Mouse (Mus musculus): ENCODE measurements around the gene Usp6nl. TPM values are rescaled to one million over a fixed set of nuclear protein-coding genes. Genes with fewer than 3 reads are reported as not detected.
A peak's percentile ranks its signal among the peaks of the same experiment; 100 is the strongest.

Usp6nl gene
- polyA plus RNA-seq, 1 experiment from 2014 or later: 12.2 TPM

- Histone ChIP-seq H3K27me3 (ENCODE audit: control insufficient read depth, insufficient read depth, low read length) (no peaks in the 10 kb centered on the region), H3K27ac (ENCODE audit: low read depth, low read length) (no peak overlapping the region), H3K4me1 (ENCODE audit: control insufficient read depth, insufficient read depth, low read length) (no peaks in the 10 kb centered on the region), H3K9ac (ENCODE audit: low read length) (no peak overlapping the region), H3K4me3 (ENCODE audit: low read depth, low read length) (no peak overlapping the region), H3K4me2 (ENCODE audit: low read depth) (no peak overlapping the region), H3K9me3 (ENCODE audit: control insufficient read depth, low read length) (no peaks in the 10 kb centered on the region), H3K36me3 (ENCODE audit: control insufficient read depth, insufficient read depth, low read length) (no peaks in the 10 kb centered on the region)
- no peak for DNase-seq (ENCODE audit: low spot score)
- WGBS: 84% methylated on average over 7 of the region's 7 CpGs
- ATAC-seq (ENCODE audit: insufficient read depth, low FRiP score, low TSS enrichment): no peak
These were observed 132.6 kb downstream of the Usp6nl start for GRCm38 (mm10) chr2:6454941-6455516.

GRCm38 (mm10) chr2:6459282-6460047 is 137.0 kb downstream of the Usp6nl start:
- no peaks in the 10 kb centered on the region for H3K9me3 ChIP-seq (ENCODE audit: control insufficient read depth, low read length)
- H3K27ac ChIP-seq (ENCODE audit: low read depth, low read length): no peak overlapping the region
- H3K9ac ChIP-seq (ENCODE audit: low read length): no peak overlapping the region
- no peak overlapping the region for H3K4me2 ChIP-seq (ENCODE audit: low read depth)
- H3K4me1 ChIP-seq (ENCODE audit: control insufficient read depth, insufficient read depth, low read length): no peaks in the 10 kb centered on the region
- H3K36me3 ChIP-seq (ENCODE audit: control insufficient read depth, insufficient read depth, low read length): no peaks in the 10 kb centered on the region
- no peaks in the 10 kb centered on the region for H3K27me3 ChIP-seq (ENCODE audit: control insufficient read depth, insufficient read depth, low read length)
- DNase-seq (ENCODE audit: low spot score) (no peak), ATAC-seq (ENCODE audit: insufficient read depth, low FRiP score, low TSS enrichment) (no peak)
- no peak overlapping the region for H3K4me3 ChIP-seq (ENCODE audit: low read depth, low read length)
- 32% methylated on average over 13 of the region's 13 CpGs for WGBS

GRCm38 (mm10) chr2:6462306-6462705 is 139.8 kb downstream of the Usp6nl start:
- H3K36me3 ChIP-seq (ENCODE audit: control insufficient read depth, insufficient read depth, low read length): no peaks in the 10 kb centered on the region
- H3K27ac ChIP-seq (ENCODE audit: low read depth, low read length): no peak overlapping the region
- no peak overlapping the region for H3K4me2 ChIP-seq (ENCODE audit: low read depth)
- DNase-seq (ENCODE audit: low spot score) (no peak), ATAC-seq (ENCODE audit: insufficient read depth, low FRiP score, low TSS enrichment) (no peak)
- no peaks in the 10 kb centered on the region for H3K9me3 ChIP-seq (ENCODE audit: control insufficient read depth, low read length)
- H3K4me3 ChIP-seq (ENCODE audit: low read depth, low read length): no peak overlapping the region
- H3K27me3 ChIP-seq (ENCODE audit: control insufficient read depth, insufficient read depth, low read length): no peaks in the 10 kb centered on the region
- no peak overlapping the region for H3K9ac ChIP-seq (ENCODE audit: low read length)
- no peaks in the 10 kb centered on the region for H3K4me1 ChIP-seq (ENCODE audit: control insufficient read depth, insufficient read depth, low read length)
- 93% methylated on average over 3 of the region's 3 CpGs for WGBS

GRCm38 (mm10) chr2:6463772-6464661 is 141.6 kb downstream of the Usp6nl start:
- H3K9me3 ChIP-seq (ENCODE audit: control insufficient read depth, low read length): no peaks in the 10 kb centered on the region
- no peaks in the 10 kb centered on the region for H3K4me1 ChIP-seq (ENCODE audit: control insufficient read depth, insufficient read depth, low read length)
- no peak overlapping the region for H3K27ac ChIP-seq (ENCODE audit: low read depth, low read length)
- H3K4me3 ChIP-seq (ENCODE audit: low read depth, low read length): no peak overlapping the region
- 72% methylated on average over 10 of the region's 10 CpGs for WGBS
- ATAC-seq (ENCODE audit: insufficient read depth, low FRiP score, low TSS enrichment) (peak; percentile 49; the same call in 1 of the 2 replicates), DNase-seq (ENCODE audit: low spot score) (no peak)
- H3K4me2 ChIP-seq (ENCODE audit: low read depth): no peak overlapping the region
- H3K9ac ChIP-seq (ENCODE audit: low read length): no peak overlapping the region
- no peaks in the 10 kb centered on the region for H3K27me3 ChIP-seq (ENCODE audit: control insufficient read depth, insufficient read depth, low read length)
- no peaks in the 10 kb centered on the region for H3K36me3 ChIP-seq (ENCODE audit: control insufficient read depth, insufficient read depth, low read length)

GRCm38 (mm10) chr2:6466396-6466795 is 143.9 kb downstream of the Usp6nl start:
- H3K9ac ChIP-seq (ENCODE audit: low read length): no peak overlapping the region
- 84% methylated on average over 6 of the region's 6 CpGs for WGBS
- no peak overlapping the region for H3K4me2 ChIP-seq (ENCODE audit: low read depth)
- H3K36me3 ChIP-seq (ENCODE audit: control insufficient read depth, insufficient read depth, low read length): no peaks in the 10 kb centered on the region
- no peak for ATAC-seq (ENCODE audit: insufficient read depth, low FRiP score, low TSS enrichment)
- no peak overlapping the region for H3K4me3 ChIP-seq (ENCODE audit: low read depth, low read length)
- H3K9me3 ChIP-seq (ENCODE audit: control insufficient read depth, low read length): no peaks in the 10 kb centered on the region
- DNase-seq (ENCODE audit: low spot score): no peak
- H3K27ac ChIP-seq (ENCODE audit: low read depth, low read length): no peak overlapping the region
- H3K4me1 ChIP-seq (ENCODE audit: control insufficient read depth, insufficient read depth, low read length): peaks cover 3% of the 10 kb centered on the region; the same call in 1 of the 2 replicates
- H3K27me3 ChIP-seq (ENCODE audit: control insufficient read depth, insufficient read depth, low read length): no peaks in the 10 kb centered on the region; the same call in 1 of the 2 replicates

GRCm38 (mm10) chr2:6467318-6467717 is 144.9 kb downstream of the Usp6nl start:
- no peaks in the 10 kb centered on the region for H3K9me3 ChIP-seq (ENCODE audit: control insufficient read depth, low read length)
- H3K27ac ChIP-seq (ENCODE audit: low read depth, low read length): no peak overlapping the region
- DNase-seq (ENCODE audit: low spot score) (no peak), ATAC-seq (ENCODE audit: insufficient read depth, low FRiP score, low TSS enrichment) (no peak)
- no peak overlapping the region for H3K4me3 ChIP-seq (ENCODE audit: low read depth, low read length)
- H3K36me3 ChIP-seq (ENCODE audit: control insufficient read depth, insufficient read depth, low read length): no peaks in the 10 kb centered on the region
- WGBS: 96% methylated on average over 3 of the region's 3 CpGs
- H3K4me1 ChIP-seq (ENCODE audit: control insufficient read depth, insufficient read depth, low read length): peaks cover 3% of the 10 kb centered on the region; the same call in 1 of the 2 replicates
- H3K27me3 ChIP-seq (ENCODE audit: control insufficient read depth, insufficient read depth, low read length): no peaks in the 10 kb centered on the region; the same call in 1 of the 2 replicates
- H3K4me2 ChIP-seq (ENCODE audit: low read depth): no peak overlapping the region
- no peak overlapping the region for H3K9ac ChIP-seq (ENCODE audit: low read length)

- H3K36me3 ChIP-seq (ENCODE audit: control insufficient read depth, insufficient read depth, low read length): no peaks in the 10 kb centered on the region
- H3K4me2 ChIP-seq (ENCODE audit: low read depth): no peak overlapping the region
- peaks cover 3% of the 10 kb centered on the region; the same call in 1 of the 2 replicates for H3K4me1 ChIP-seq (ENCODE audit: control insufficient read depth, insufficient read depth, low read length)
- H3K27me3 ChIP-seq (ENCODE audit: control insufficient read depth, insufficient read depth, low read length): no peaks in the 10 kb centered on the region; the same call in 1 of the 2 replicates
- WGBS: 28% methylated on average over 9 of the region's 9 CpGs
- no peaks in the 10 kb centered on the region for H3K9me3 ChIP-seq (ENCODE audit: control insufficient read depth, low read length)
- H3K4me3 ChIP-seq (ENCODE audit: low read depth, low read length): no peak overlapping the region
- no peak overlapping the region for H3K27ac ChIP-seq (ENCODE audit: low read depth, low read length)
- H3K9ac ChIP-seq (ENCODE audit: low read length): no peak overlapping the region
- peak; percentile 80 for DNase-seq (ENCODE audit: low spot score)
- ATAC-seq (ENCODE audit: insufficient read depth, low FRiP score, low TSS enrichment): no peak
These were observed 146.7 kb downstream of the Usp6nl start for GRCm38 (mm10) chr2:6469164-6469563.

GRCm38 (mm10) chr2:6471110-6471611 is 148.7 kb downstream of the Usp6nl start:
- ATAC-seq (ENCODE audit: insufficient read depth, low FRiP score, low TSS enrichment) (no peak), DNase-seq (ENCODE audit: low spot score) (no peak)
- WGBS: 65% methylated on average over 4 of the region's 4 CpGs

More at GRCm38 (mm10) chr2:6471110-6471611, 148.7 kb downstream of the Usp6nl start:
- Histone ChIP-seq H3K4me1 (ENCODE audit: control insufficient read depth, insufficient read depth, low read length) (peaks cover 3% of the 10 kb centered on the region; the same call in 1 of the 2 replicates), H3K4me2 (ENCODE audit: low read depth) (no peak overlapping the region), H3K4me3 (ENCODE audit: low read depth, low read length) (no peak overlapping the region), H3K36me3 (ENCODE audit: control insufficient read depth, insufficient read depth, low read length) (no peaks in the 10 kb centered on the region), H3K9ac (ENCODE audit: low read length) (no peak overlapping the region), H3K27me3 (ENCODE audit: control insufficient read depth, insufficient read depth, low read length) (no peaks in the 10 kb centered on the region; the same call in 1 of the 2 replicates), H3K9me3 (ENCODE audit: control insufficient read depth, low read length) (no peaks in the 10 kb centered on the region), H3K27ac (ENCODE audit: low read depth, low read length) (no peak overlapping the region)

All from neural tube, embryonic 11.5 days (tissue).